Mouse (Mus musculus): Measurements from ENCODE around the gene Snx20.

The Snx20 gene

GRCm38 (mm10) chr8:88646837-88647778, 11.2 kb upstream of the Snx20 start, which contains the start of gene Nod2:
Gene Nod2 (plus strand): TSS chr8:88647315.
- peak; percentile 36 to 50 for DNase-seq (ENCODE audit: low read depth in 2 of 2, low spot score in 2 of 2)

- DNase-seq (ENCODE audit: low read depth in 2 of 2, low spot score in 2 of 2), result no peak
Measured at GRCm38 (mm10) chr8:88642734-88643564, 7.0 kb upstream of the Snx20 start.

GRCm38 (mm10) chr8:88638908-88639307, 3.0 kb upstream of the Snx20 start:
- no peak for DNase-seq (ENCODE audit: low read depth in 2 of 2, low spot score in 2 of 2)

GRCm38 (mm10) chr8:88637092-88638000, 1.4 kb upstream of the Snx20 start:
- no peak for DNase-seq (ENCODE audit: low read depth in 2 of 2, low spot score in 2 of 2)

GRCm38 (mm10) chr8:88633343-88633765, 2.6 kb downstream of the Snx20 start:
- DNase-seq (ENCODE audit: low read depth in 2 of 2, low spot score in 2 of 2), result no peak

- DNase-seq (ENCODE audit: low read depth in 2 of 2, low spot score in 2 of 2), result no peak
Measured at GRCm38 (mm10) chr8:88631081-88631480, 4.8 kb downstream of the Snx20 start.

- no peak for DNase-seq (ENCODE audit: low read depth in 2 of 2, low spot score in 2 of 2)
Measured at GRCm38 (mm10) chr8:88630225-88630624, 5.7 kb downstream of the Snx20 start.

GRCm38 (mm10) chr8:88628001-88628774, 7.7 kb downstream of the Snx20 start:
- DNase-seq (ENCODE audit: low read depth in 2 of 2, low spot score in 2 of 2), result no peak

GRCm38 (mm10) chr8:88627265-88627991, 8.5 kb downstream of the Snx20 start:
- DNase-seq (ENCODE audit: low read depth in 2 of 2, low spot score in 2 of 2), result no peak

- no peak for DNase-seq (ENCODE audit: low read depth in 2 of 2, low spot score in 2 of 2)
Measured at GRCm38 (mm10) chr8:88626940-88627264, 9.0 kb downstream of the Snx20 start.

- no peak for DNase-seq (ENCODE audit: low read depth in 2 of 2, low spot score in 2 of 2)
Measured at GRCm38 (mm10) chr8:88626433-88626832, 9.5 kb downstream of the Snx20 start.

GRCm38 (mm10) chr8:88624276-88624675, 11.7 kb downstream of the Snx20 start:
- DNase-seq (ENCODE audit: low read depth in 2 of 2, low spot score in 2 of 2), result no peak

- no peak for DNase-seq (ENCODE audit: low read depth in 2 of 2, low spot score in 2 of 2)
Measured at GRCm38 (mm10) chr8:88623351-88623750, 12.6 kb downstream of the Snx20 start.

- peak; percentile 50 to 67 for DNase-seq (ENCODE audit: low read depth in 2 of 2, low spot score in 2 of 2)
Measured at GRCm38 (mm10) chr8:88621408-88621807, 14.5 kb downstream of the Snx20 start.

GRCm38 (mm10) chr8:88620931-88621330, 15.0 kb downstream of the Snx20 start:
- DNase-seq (ENCODE audit: low read depth in 2 of 2, low spot score in 2 of 2), result no peak

- peak in 1 of 2 experiments; percentile 24 for DNase-seq (ENCODE audit: low read depth in 2 of 2, low spot score in 2 of 2)
Measured at GRCm38 (mm10) chr8:88619513-88619912, 16.4 kb downstream of the Snx20 start.

GRCm38 (mm10) chr8:88618612-88619011, 17.3 kb downstream of the Snx20 start:
- DNase-seq (ENCODE audit: low read depth in 2 of 2, low spot score in 2 of 2), result no peak

- DNase-seq (ENCODE audit: low read depth in 2 of 2, low spot score in 2 of 2), result no peak
Measured at GRCm38 (mm10) chr8:88614981-88615380, 20.9 kb downstream of the Snx20 start.

GRCm38 (mm10) chr8:88610271-88610670, 25.7 kb downstream of the Snx20 start:
- no peak for DNase-seq (ENCODE audit: low read depth in 2 of 2, low spot score in 2 of 2)

All from CD8-positive naive resting alpha-beta T cell, adult 2 months (primary cell).